Mouse (Mus musculus) heart, postnatal 0 days (tissue): ENCODE data around the gene Slc25a30. TPM values are rescaled to one million over a fixed set of nuclear protein-coding genes. Genes with fewer than 3 reads are reported as not detected.

Experiments
- ATAC-seq: fragments of 200-750 bp; cut with Nextera tagmentation; 2 replicates; pipeline ENCODE4 v1.8.0; 2017; ENCODE audit warnings: low read depth, moderate number of reproducible peaks, moderate library complexity; ENCODE audit not compliant: insufficient read depth
- DNase-seq: peaks from one replicate; pipeline ENCODE4 v3.0.0-alpha.2; 2016; ENCODE audit warnings: low spot score
- H3K27ac ChIP-seq: fragments of 300-500 bp; sonication (generic); 2 replicates; pipeline ENCODE4 v1.5.1; 2014; ENCODE audit warnings: low read depth, mild to moderate bottlenecking
- H3K27me3 ChIP-seq: fragments of 300-500 bp; sonication (generic); 2 replicates; pipeline ENCODE4 v1.6.1; 2014; ENCODE audit warnings: low read length, mixed read lengths; ENCODE audit not compliant: control insufficient read depth, insufficient read depth
- H3K36me3 ChIP-seq: fragments of 300-500 bp; sonication (generic); replicated peaks from 2 replicates; pipeline ENCODE4 v1.6.1; 2014; ENCODE audit warnings: low read length, mixed read lengths; ENCODE audit not compliant: control insufficient read depth, insufficient read depth
- H3K4me1 ChIP-seq: fragments of 300-500 bp; sonication (generic); 2 replicates; pipeline ENCODE4 v1.6.1; 2014; ENCODE audit warnings: antibody characterized with exemption; ENCODE audit not compliant: control insufficient read depth, insufficient read depth
- H3K4me2 ChIP-seq: fragments of 300-500 bp; sonication (generic); 2 replicates; pipeline ENCODE4 v1.6.1; 2014; ENCODE audit warnings: low read depth, mild to moderate bottlenecking, low read length, moderate library complexity
- H3K4me3 ChIP-seq: fragments of 300-500 bp; sonication (generic); 2 replicates; pipeline ENCODE4 v1.5.1; 2014; ENCODE audit warnings: low read depth, low read length
- H3K9ac ChIP-seq: fragments of 300-500 bp; sonication (generic); replicated peaks from 2 replicates; pipeline ENCODE4 v1.6.1; 2014; ENCODE audit warnings: low read depth, low read length, mixed read lengths
- H3K9me3 ChIP-seq: fragments of 300-500 bp; sonication (generic); replicated peaks from 2 replicates; pipeline ENCODE4 v1.6.1; 2016; ENCODE audit warnings: low read length; ENCODE audit not compliant: control insufficient read depth
- CTCF ChIP-seq: IDR thresholded peaks from 2 replicates; pipeline ENCODE4 v1.5.1; 2016; ENCODE audit warnings: antibody characterized with exemption, control low read depth, low read depth
- EP300 ChIP-seq: IDR thresholded peaks from 2 replicates; pipeline ENCODE4 v1.6.1; 2016; ENCODE audit warnings: antibody characterized with exemption, low read depth
- WGBS: fragments of 180-500 bp; shearing (Covaris S2); extraction: QIAGEN DNeasy Blood & Tissue Kit; methylation state at CpG from one replicate; pipeline ENCODE4 v1.1.7; 2014; 5-methylcytosine and 5-hydroxymethylcytosine counted together
- polyA plus RNA-seq: library from polyadenylated mRNA; unstranded; fragments of >200 nt; fragmentation: Nextera tagmentation; extraction: Ambion mirVana; gene quantifications from 2 replicates; pipeline ENCODE4 v1.2.1, GENCODE M21; 2015
- total RNA-seq: library from RNA; depleted of rRNA; stranded (reverse); fragments of >200 nt; gene quantifications from 2 replicates; pipeline ENCODE4 v1.2.3, GENCODE M21; 2014; ENCODE audit warnings: low replicate concordance; rRNA removed

Gene Slc25a30
- total and polyA plus RNA-seq, 2 experiments from 2014 or later = 6.3 to 39.2 TPM

DNA sequence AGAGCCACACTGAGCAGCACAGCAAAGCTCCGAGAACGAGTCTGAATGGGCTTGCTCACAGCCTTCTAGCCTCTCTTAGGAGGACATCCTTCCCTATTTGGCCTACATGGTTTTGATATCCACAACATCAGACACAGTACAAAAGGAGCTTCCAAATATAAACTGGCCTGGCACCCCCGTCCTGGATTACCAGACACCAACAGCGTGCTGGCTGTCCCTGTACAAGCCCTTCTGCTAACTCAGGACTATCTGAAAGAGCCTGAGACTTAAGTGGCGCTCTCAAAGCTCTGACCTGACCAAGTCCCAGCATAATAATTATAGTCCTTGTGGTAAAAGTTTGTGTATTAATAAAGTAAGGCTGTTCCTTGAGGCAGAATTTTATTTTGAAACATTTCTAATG, 66.7 kb downstream of the Slc25a30 start:
- ATAC-seq (peak; percentile 86), DNase-seq (peak; percentile 55)
- WGBS = 36% methylated on average over 5 of the region's 5 CpGs

DNA sequence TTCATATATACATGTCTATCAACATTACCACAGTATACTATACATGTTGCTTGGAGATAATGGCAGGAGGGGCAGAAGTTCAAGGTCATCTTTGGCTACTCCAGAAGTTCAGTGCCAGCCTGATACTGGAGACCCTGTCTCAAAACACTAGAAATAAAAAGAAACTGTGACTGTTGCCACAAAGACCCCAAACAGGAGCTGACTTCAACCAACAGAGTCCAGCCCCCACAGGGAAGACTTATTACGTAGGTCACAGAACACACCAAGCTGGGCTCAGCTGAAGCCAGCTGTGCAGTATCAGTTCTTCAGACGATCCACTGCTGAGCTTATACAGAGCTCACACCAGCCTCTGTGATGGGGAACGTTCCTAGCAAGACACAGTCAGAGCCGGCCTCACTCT, 70.4 kb downstream of the Slc25a30 start:
- ATAC-seq = no peak
- H3K4me3 ChIP-seq = no peak overlapping the region
- 0 out of 2 replicates have a peak, but pooled peaks cover 4% of the 10 kb centered on the region for H3K4me1 ChIP-seq
- H3K4me2 ChIP-seq = no peak overlapping the region
- H3K36me3 ChIP-seq = peaks cover 90% of the 10 kb centered on the region
- H3K9me3 ChIP-seq = no peaks in the 10 kb centered on the region
- H3K9ac ChIP-seq = no peak overlapping the region
- H3K27me3 ChIP-seq = no peaks in the 10 kb centered on the region
- no peak for TF ChIP-seq CTCF
- TF ChIP-seq EP300 = no peak
- no peak overlapping the region for H3K27ac ChIP-seq
- WGBS = 88% methylated on average over 4 of the region's 4 CpGs
- DNase-seq = no peak

More for the DNA sequence above, 66.7 kb downstream of the Slc25a30 start:
- Histone ChIP-seq H3K4me1 (0 out of 2 replicates have a peak, but pooled peaks cover 4% of the 10 kb centered on the region), H3K4me3 (no peak overlapping the region), H3K27me3 (no peaks in the 10 kb centered on the region), H3K27ac (peak overlapping the region; percentile 49), H3K9ac (no peak overlapping the region), H3K36me3 (peaks cover 79% of the 10 kb centered on the region), H3K4me2 (no peak overlapping the region), H3K9me3 (no peaks in the 10 kb centered on the region)
- no peak for TF ChIP-seq CTCF
- no peak for TF ChIP-seq EP300

DNA sequence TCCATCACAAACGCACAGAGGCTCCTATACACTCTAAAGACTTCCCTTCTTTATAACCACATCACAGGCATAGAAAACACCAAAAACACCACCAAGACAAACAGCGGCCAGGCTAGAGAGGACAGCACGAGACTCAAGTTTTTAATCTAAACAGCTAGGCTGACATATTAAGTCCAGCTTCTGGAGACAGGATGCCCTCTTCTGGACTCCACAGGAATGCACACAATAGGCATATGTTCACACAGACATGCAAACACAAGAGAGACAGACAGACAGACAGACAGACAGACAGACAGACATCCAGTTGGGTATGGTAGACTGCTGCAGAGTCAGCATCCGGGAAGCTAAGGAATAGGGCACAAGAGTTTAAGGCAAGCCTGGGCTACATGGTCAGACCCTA, 73.2 kb downstream of the Slc25a30 start:
- Histone ChIP-seq H3K4me2 (no peak overlapping the region), H3K36me3 (peaks cover 91% of the 10 kb centered on the region), H3K9me3 (no peaks in the 10 kb centered on the region), H3K9ac (no peak overlapping the region), H3K4me3 (no peak overlapping the region), H3K27ac (no peak overlapping the region), H3K4me1 (no peaks in the 10 kb centered on the region), H3K27me3 (no peaks in the 10 kb centered on the region)
- no peak for ATAC-seq
- TF ChIP-seq EP300 = no peak
- peak; percentile 24 for TF ChIP-seq CTCF
- 80% methylated on average over 4 of the region's 4 CpGs for WGBS
- no peak for DNase-seq

DNA sequence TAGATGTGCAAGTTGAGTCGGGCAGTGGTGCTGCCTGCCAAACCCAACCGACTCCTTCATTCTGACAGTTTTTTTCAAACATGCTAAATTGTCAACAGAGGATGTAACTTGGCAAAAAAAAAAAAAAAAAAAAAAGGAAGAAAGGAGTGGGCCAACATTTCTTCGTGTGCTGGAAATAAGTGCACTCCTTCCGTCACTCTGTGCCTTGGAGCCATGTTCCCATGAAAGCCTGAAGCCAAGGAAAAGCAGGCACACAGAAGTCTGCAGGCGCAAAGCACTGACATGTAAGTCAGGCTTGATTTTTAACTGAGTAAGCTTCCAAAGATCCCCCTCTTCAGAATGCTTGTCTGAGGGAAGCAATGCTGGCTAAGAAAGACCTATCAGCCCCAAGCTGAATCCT, 74.2 kb downstream of the Slc25a30 start:
- whole genome bisulfite sequencing = 70% methylated on average over 5 of the region's 5 CpGs
- Histone ChIP-seq H3K9me3 (no peaks in the 10 kb centered on the region), H3K4me3 (no peak overlapping the region), H3K9ac (no peak overlapping the region), H3K4me1 (no peaks in the 10 kb centered on the region), H3K27ac (no peak overlapping the region), H3K36me3 (peaks cover 89% of the 10 kb centered on the region), H3K4me2 (no peak overlapping the region), H3K27me3 (no peaks in the 10 kb centered on the region)
- no peak for DNase-seq
- no peak for ATAC-seq
- TF ChIP-seq EP300 (no peak), CTCF (no peak)

DNA sequence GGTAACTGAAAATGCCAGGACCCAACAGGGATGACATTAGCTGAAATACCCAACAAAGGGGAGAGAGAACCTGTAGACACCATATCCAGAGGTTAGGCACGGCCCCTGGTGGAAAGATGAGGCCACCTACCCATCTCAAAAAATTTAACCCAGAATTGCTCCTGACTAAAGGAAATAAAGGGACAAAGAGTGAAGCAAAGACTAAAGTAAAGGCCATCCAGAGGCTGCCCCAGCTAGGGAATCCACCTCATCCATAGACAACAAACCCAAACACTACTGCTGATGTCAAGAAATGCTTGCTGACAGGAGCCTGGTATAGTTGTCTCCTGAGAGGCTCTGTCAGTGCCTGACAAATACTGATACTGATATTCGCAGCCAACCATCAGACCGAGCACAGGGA, 75.1 kb downstream of the Slc25a30 start:
- H3K4me3 ChIP-seq = no peak overlapping the region
- no peak overlapping the region for H3K9ac ChIP-seq
- WGBS = 96% methylated on average over 3 of the region's 3 CpGs
- no peaks in the 10 kb centered on the region for H3K4me1 ChIP-seq
- no peaks in the 10 kb centered on the region for H3K9me3 ChIP-seq
- TF ChIP-seq CTCF (no peak), EP300 (no peak)
- no peaks in the 10 kb centered on the region for H3K27me3 ChIP-seq
- H3K27ac ChIP-seq = no peak overlapping the region
- no peak for DNase-seq
- ATAC-seq = no peak
- peaks cover 88% of the 10 kb centered on the region for H3K36me3 ChIP-seq
- no peak overlapping the region for H3K4me2 ChIP-seq

Other genes with a start within 250 kb of the Slc25a30 start
- not detected in 2 replicates for gene Spert, start 193.9 kb downstream of the Slc25a30 start, total RNA-seq
- not detected in 2 replicates for gene Spert, start 193.9 kb downstream of the Slc25a30 start, polyA plus RNA-seq
- gene Erich6b, start 144.8 kb downstream of the Slc25a30 start, total RNA-seq = not detected in 2 replicates
- gene Erich6b, start 144.8 kb downstream of the Slc25a30 start, polyA plus RNA-seq = not detected in 2 replicates
- gene Cog3, start 32.5 kb downstream of the Slc25a30 start, total RNA-seq = 12.9 and 18.3 TPM in 2 replicates
- 7.6 and 8.6 TPM in 2 replicates for gene Cog3, start 32.5 kb downstream of the Slc25a30 start, polyA plus RNA-seq
- 746 and 806 TPM in 2 replicates for gene Tpt1, start 58.1 kb upstream of the Slc25a30 start, total RNA-seq
- 1,059 and 1,111 TPM in 2 replicates for gene Tpt1, start 58.1 kb upstream of the Slc25a30 start, polyA plus RNA-seq
- not detected in 2 replicates for gene Kctd4, start 168.0 kb upstream of the Slc25a30 start, total RNA-seq
- 0.07 and 0.11 TPM in 2 replicates for gene Kctd4, start 168.0 kb upstream of the Slc25a30 start, polyA plus RNA-seq
- 6.4 and 10.1 TPM in 2 replicates for gene Gtf2f2, start 223.8 kb upstream of the Slc25a30 start, total RNA-seq
- 22.8 and 25.7 TPM in 2 replicates for gene Gtf2f2, start 223.8 kb upstream of the Slc25a30 start, polyA plus RNA-seq